In genomic region chr11:107275902-107276301, GRCm38 (mm10) we compare ENCODE assay signal across 8 mouse cellular contexts.
DNase-seq lines count a peak whose midpoint lies in the region; ATAC-seq and TF ChIP-seq lines count a peak whose summit lies in the region.

No protein-coding gene starts in this region.

- H3K36me3 ChIP-seq in heart, embryonic 16.5 days (ENCODE audit: control insufficient read depth, insufficient read depth): no peaks in the 10 kb centered on the region

- H3K9me3 ChIP-seq in heart, embryonic 16.5 days (replicated peaks; ENCODE audit: control insufficient read depth, low read length): no peaks in the 10 kb centered on the region

- no peak overlapping the region for H3K9ac ChIP-seq in heart, embryonic 16.5 days (ENCODE audit: low read length)

- peak; percentile 50; the same call in 1 of the 2 replicates for ATAC-seq in heart, embryonic 16.5 days (replicated peaks; ENCODE audit: extremely low read depth, insufficient read depth, low FRiP score)

- no peak overlapping the region for H3K27ac ChIP-seq in left cerebral cortex, adult 2 months
- H3K27ac ChIP-seq in heart, embryonic 16.5 days (ENCODE audit: low read length): no peak overlapping the region

- peak; percentile 63 for TF ChIP-seq CTCF in left cerebral cortex, adult 2 months (IDR thresholded peaks at IDR 0.05)

- WGBS in heart, embryonic 16.5 days: 23% methylated on average over 6 of the region's 6 CpGs

- no peaks in the 10 kb centered on the region for H3K27me3 ChIP-seq in heart, embryonic 16.5 days (ENCODE audit: control insufficient read depth, insufficient read depth, low read length)

- H3K4me1 ChIP-seq in heart, embryonic 16.5 days (ENCODE audit: control insufficient read depth, insufficient read depth, low read length): peaks cover 27% of the 10 kb centered on the region

- no peak overlapping the region for H3K4me3 ChIP-seq in left cerebral cortex, adult 2 months
- no peak overlapping the region for H3K4me3 ChIP-seq in heart, embryonic 16.5 days (ENCODE audit: low read length)

- no peak overlapping the region for H3K4me2 ChIP-seq in heart, embryonic 16.5 days (ENCODE audit: low read depth, low read length)

- intact Hi-C loops in left cerebral cortex, adult 2 months (cut with DNase I): loop anchor here (2.0 kb wide), 1 partner anchor 197 kb away; no protein-coding TSS in a partner anchor

- DNase-seq in left cerebral cortex, adult 2 months (ENCODE audit: extremely low spot score in 1 of 2, low spot score in 2 of 2): peak; percentile 31 to 47
- no peak for DNase-seq in left cerebral cortex, adult 11 months (ENCODE audit: low spot score)
- DNase-seq in adrenal gland, adult 2 months: peak; percentile 69
- DNase-seq in embryo, embryonic 10.5 days (ENCODE audit: low spot score): peak; percentile 74
- peak; percentile 82 for DNase-seq in kidney, postnatal 14 days
- DNase-seq in lung, postnatal 4 days: peak; percentile 62 to 66
- DNase-seq in testis, postnatal 14 days (ENCODE audit: low spot score): peak; percentile 36
